Mouse (Mus musculus): Measurements from ENCODE around the gene Psme1. TPM values are rescaled to one million over a fixed set of nuclear protein-coding genes. Genes with fewer than 3 reads are reported as not detected.

Psme1 gene
- total and polyA plus RNA-seq, 3 experiments = 85.9 to 205 TPM; not detected in 1

GRCm38 (mm10) chr14:55629312-55629711, 51.4 kb downstream of the Psme1 start:
- Histone ChIP-seq H3K27ac (ENCODE audit: control insufficient read depth, low read depth, low read length) (no peak overlapping the region), H3K9me3 (replicated peaks; ENCODE audit: insufficient read depth, low read length) (no peaks in the 10 kb centered on the region), H3K4me1 (ENCODE audit: control insufficient read depth in 1 of 2, insufficient read depth in 2 of 2, low read length in 2 of 2) (no peaks in the 10 kb centered on the region), H3K9ac (ENCODE audit: control insufficient read depth, low read depth, low read length, poor library complexity, severe bottlenecking) (no peak overlapping the region), H3K4me3 (ENCODE audit: control insufficient read depth in 1 of 2, insufficient read depth in 1 of 2, low read depth in 2 of 2, low read length in 2 of 2) (no peak overlapping the region), H3K27me3 (ENCODE audit: control insufficient read depth in 1 of 2, insufficient read depth in 2 of 2, low read length in 2 of 2) (no peaks in the 10 kb centered on the region), H3K79me2 (ENCODE audit: control insufficient read depth, insufficient read depth, low read length, poor library complexity) (no peaks in the 10 kb centered on the region), H3K36me3 (ENCODE audit: control insufficient read depth in 1 of 2, insufficient read depth in 2 of 2, low read length in 2 of 2) (no peaks in the 10 kb centered on the region; a peak in 1 of 4 replicates)
- peak; percentile 56 for DNase-seq (ENCODE audit: low read depth, low spot score)
- no peak for TF ChIP-seq MYB (IDR thresholded peaks at IDR 0.05; ENCODE audit: low read depth, low read length)
- TF ChIP-seq USF2 (IDR thresholded peaks at IDR 0.05; ENCODE audit: borderline replicate concordance in 1 of 2, insufficient read depth in 1 of 2, low read depth in 1 of 2, low read length in 2 of 2) = no peak
- TF ChIP-seq ZNF384 (IDR thresholded peaks at IDR 0.05; ENCODE audit: low read depth, low read length) = no peak
- TF ChIP-seq TCF12 (IDR thresholded peaks at IDR 0.05; ENCODE audit: low read depth, low read length) = no peak
- peak; percentile 76 to 94 (median 87) for TF ChIP-seq CTCF (IDR thresholded peaks at IDR 0.05 in 2 of 3, conservative IDR thresholded peaks at IDR 0.05 in 1 of 3; ENCODE audit: control insufficient read depth in 1 of 3, insufficient read depth in 1 of 3, low read depth in 2 of 3, low read length in 3 of 3, poor library complexity in 1 of 3, severe bottlenecking in 1 of 3)
- TF ChIP-seq POLR2AphosphoS5 (IDR thresholded peaks at IDR 0.05; ENCODE audit: borderline replicate concordance, low read depth, low read length) = no peak
- TF ChIP-seq RAD21 (IDR thresholded peaks at IDR 0.05; ENCODE audit: low read depth, low read length) = peak; percentile 40
- TF ChIP-seq ELF1 (IDR thresholded peaks at IDR 0.05; ENCODE audit: low read depth, low read length) = no peak
- no peak for TF ChIP-seq NRF1 (IDR thresholded peaks at IDR 0.05; ENCODE audit: insufficient read depth, low read depth, low read length, poor library complexity, severe bottlenecking)
- no peak for TF ChIP-seq POLR2AphosphoS2 (IDR thresholded peaks at IDR 0.05; ENCODE audit: low read length)
- no peak for TF ChIP-seq RCOR1 (IDR thresholded peaks at IDR 0.05; ENCODE audit: low read depth, low read length)
- TF ChIP-seq TAL1 (IDR thresholded peaks at IDR 0.05; ENCODE audit: low read length) = no peak
- peak; percentile 73 for TF ChIP-seq SMC3 (IDR thresholded peaks at IDR 0.05; ENCODE audit: low read depth, low read length)
- no peak for TF ChIP-seq USF1 (IDR thresholded peaks at IDR 0.05; ENCODE audit: low read depth, low read length)
- no peak for TF ChIP-seq TBP (IDR thresholded peaks at IDR 0.05; ENCODE audit: low read depth, low read length)
- no peak for TF ChIP-seq GABPA (IDR thresholded peaks at IDR 0.05; ENCODE audit: low read depth, low read length)
- no peak for TF ChIP-seq NELFE (IDR thresholded peaks at IDR 0.05; ENCODE audit: low read depth, low read length)
- TF ChIP-seq SIN3A (IDR thresholded peaks at IDR 0.05; ENCODE audit: low read length) = no peak
- no peak for TF ChIP-seq MEF2A (IDR thresholded peaks at IDR 0.05; ENCODE audit: extremely low read depth, insufficient replicate concordance, low read depth, low read length, poor library complexity, severe bottlenecking)
- TF ChIP-seq MAFK (IDR thresholded peaks at IDR 0.05; ENCODE audit: borderline replicate concordance, low read depth, low read length) = no peak
- no peak for TF ChIP-seq ZMIZ1 (IDR thresholded peaks at IDR 0.05; ENCODE audit: low read depth, low read length)
- TF ChIP-seq CHD2 (IDR thresholded peaks at IDR 0.05; ENCODE audit: low read length) = no peak
- no peak for TF ChIP-seq E2F4 (IDR thresholded peaks at IDR 0.05; ENCODE audit: borderline replicate concordance, low read depth, low read length)
- TF ChIP-seq ZC3H11A (IDR thresholded peaks at IDR 0.05; ENCODE audit: low read depth, low read length) = peak; percentile 43
- no peak for TF ChIP-seq UBTF (IDR thresholded peaks at IDR 0.05; ENCODE audit: borderline replicate concordance, insufficient read depth, low read depth, low read length)
- no peak for TF ChIP-seq ETS1 (IDR thresholded peaks at IDR 0.05; ENCODE audit: low read depth, low read length)
- TF ChIP-seq CHD1 (IDR thresholded peaks at IDR 0.05; ENCODE audit: low read depth, low read length) = no peak
- TF ChIP-seq POLR2A (IDR thresholded peaks at IDR 0.05; ENCODE audit: control insufficient read depth in 1 of 2, insufficient read depth in 1 of 2, low read depth in 1 of 2, low read length in 2 of 2, poor library complexity in 1 of 2) = no peak
- TF ChIP-seq MXI1 (IDR thresholded peaks at IDR 0.05; ENCODE audit: low read depth, low read length) = no peak
- no peak for TF ChIP-seq BHLHE40 (IDR thresholded peaks at IDR 0.05; ENCODE audit: borderline replicate concordance, low read depth, low read length)
